Mouse (Mus musculus): Measurements from ENCODE around the gene Tnp2.

GRCm38 (mm10) chr16:10783451-10783850, 5.0 kb downstream of the Tnp2 start:
- no peak for TF ChIP-seq CTCF (conservative IDR thresholded peaks at IDR 0.05; ENCODE audit: low read length)
- TF ChIP-seq POU5F1 (IDR thresholded peaks at IDR 0.05; ENCODE audit: borderline replicate concordance, low read length): no peak
- TF ChIP-seq NANOG (IDR thresholded peaks at IDR 0.05; ENCODE audit: borderline replicate concordance, low read length): no peak
